Mouse (Mus musculus) lung, adult 2 months (tissue): Measurements from ENCODE around the gene Ccsap. TPM values are rescaled to one million over a fixed set of nuclear protein-coding genes. Genes with fewer than 3 reads are reported as not detected.

ENCODE experiments used
- DNase-seq: peaks from one replicate; pipeline ENCODE4 v3.0.0; 2022
- H3K4me1 ChIP-seq: fragments of 200-500 bp; 2 replicates; pipeline ENCODE4 v1.6.1; 2011; ENCODE audit warnings: low read length; ENCODE audit not compliant: control insufficient read depth, insufficient read depth
- H3K4me3 ChIP-seq: fragments of 200-500 bp; replicated peaks from 2 replicates; pipeline ENCODE3; 2011; ENCODE audit warnings: low read depth, mild to moderate bottlenecking, control low read depth, low read length; ENCODE audit errors: extremely low read depth
- CTCF ChIP-seq: fragments of 200-500 bp; IDR thresholded peaks from 2 replicates; pipeline ENCODE4 v1.5.1; 2011; ENCODE audit warnings: mild to moderate bottlenecking, low read length, control low read depth; ENCODE audit not compliant: insufficient read depth
- POLR2A ChIP-seq: fragments of 200-500 bp; IDR thresholded peaks from 2 replicates; pipeline ENCODE4 v1.6.1; 2011; ENCODE audit warnings: low read depth, mild to moderate bottlenecking, control low read depth, low read length, borderline replicate concordance; ENCODE audit errors: extremely low read depth
- WGBS: fragments of 180-500 bp; shearing (Covaris S2); methylation state at CpG from one replicate; pipeline ENCODE4 v1.1.7; 2018; 5-methylcytosine and 5-hydroxymethylcytosine counted together
- polyA plus RNA-seq: library from polyadenylated mRNA; depleted of rRNA; stranded (reverse); fragments of >200 nt; gene quantifications from 2 replicates; pipeline ENCODE4 v1.2.3, GENCODE M21; 2012; rRNA removed

The Ccsap gene
- polyA plus RNA-seq, 1 experiment, result 0.80 TPM

- 43% methylated on average over 3 of the region's 3 CpGs for WGBS
- no peak overlapping the region for H3K4me3 ChIP-seq
Observed at GRCm38 (mm10) chr8:123799885-123800284, 60.1 kb downstream of the Ccsap start.

GRCm38 (mm10) chr8:123799434-123799833, 60.6 kb downstream of the Ccsap start:
- Histone ChIP-seq H3K4me3 (no peak overlapping the region), H3K4me1 (no peaks in the 10 kb centered on the region)
- no peak for TF ChIP-seq POLR2A
- no peak for TF ChIP-seq CTCF
- 82% methylated on average over 6 of the region's 6 CpGs for WGBS
- DNase-seq, result no peak

More at GRCm38 (mm10) chr8:123799885-123800284, 60.1 kb downstream of the Ccsap start:
- no peak for TF ChIP-seq CTCF
- no peak for TF ChIP-seq POLR2A
- no peak for DNase-seq
- no peaks in the 10 kb centered on the region for H3K4me1 ChIP-seq

- TF ChIP-seq POLR2A (no peak), CTCF (no peak)
- no peak for DNase-seq
- Histone ChIP-seq H3K4me1 (no peaks in the 10 kb centered on the region), H3K4me3 (no peak overlapping the region)
- 78% methylated on average over 15 of the region's 15 CpGs for WGBS
Observed at GRCm38 (mm10) chr8:123797928-123798327, 62.1 kb downstream of the Ccsap start.

- no peak for DNase-seq
- 43% methylated on average over 4 of the region's 4 CpGs for WGBS
- no peak overlapping the region for H3K4me3 ChIP-seq
- TF ChIP-seq CTCF, result no peak
- no peak for TF ChIP-seq POLR2A
- H3K4me1 ChIP-seq, result no peaks in the 10 kb centered on the region
Observed at GRCm38 (mm10) chr8:123796758-123797157, 63.3 kb downstream of the Ccsap start.

GRCm38 (mm10) chr8:123794766-123795165, 65.2 kb downstream of the Ccsap start:
- 59% methylated on average over 4 of the region's 4 CpGs for WGBS
- Histone ChIP-seq H3K4me1 (no peaks in the 10 kb centered on the region), H3K4me3 (no peak overlapping the region)
- DNase-seq, result no peak
- TF ChIP-seq CTCF, result no peak

GRCm38 (mm10) chr8:123793900-123794299, 66.1 kb downstream of the Ccsap start:
- DNase-seq, result no peak
- WGBS, result 15% methylated on average over 10 of the region's 10 CpGs
- Histone ChIP-seq H3K4me1 (no peaks in the 10 kb centered on the region), H3K4me3 (no peak overlapping the region)
- TF ChIP-seq POLR2A (no peak), CTCF (no peak)

GRCm38 (mm10) chr8:123791845-123792225, 68.2 kb downstream of the Ccsap start:
- 86% methylated on average over 7 of the region's 7 CpGs for WGBS
- no peak overlapping the region for H3K4me3 ChIP-seq

GRCm38 (mm10) chr8:123791101-123791844, 68.7 kb downstream of the Ccsap start:
- TF ChIP-seq POLR2A (no peak), CTCF (no peak)
- peaks cover 3% of the 10 kb centered on the region; the same call in 1 of the 2 replicates for H3K4me1 ChIP-seq
- H3K4me3 ChIP-seq, result no peak overlapping the region
- no peak for DNase-seq
- 77% methylated on average over 16 of the region's 16 CpGs for WGBS

More at GRCm38 (mm10) chr8:123791845-123792225, 68.2 kb downstream of the Ccsap start:
- peaks cover 3% of the 10 kb centered on the region; the same call in 1 of the 2 replicates for H3K4me1 ChIP-seq
- no peak for DNase-seq
- TF ChIP-seq CTCF (no peak), POLR2A (no peak)

Other genes with a start within 250 kb of the Ccsap start
- 5.0 and 8.0 TPM in 2 replicates for gene Rhou, start 206.3 kb downstream of the Ccsap start, polyA plus RNA-seq
- 7.3 and 7.9 TPM in 2 replicates for gene Rab4a, start 54.2 kb downstream of the Ccsap start, polyA plus RNA-seq
- gene Acta1, start 34.5 kb upstream of the Ccsap start, polyA plus RNA-seq, result 1.2 and 1,963 TPM in 2 replicates
- 7.3 and 10.8 TPM in 2 replicates for gene Nup133, start 89.1 kb upstream of the Ccsap start, polyA plus RNA-seq
- 10.9 and 12.6 TPM in 2 replicates for gene Abcb10, start 122.9 kb upstream of the Ccsap start, polyA plus RNA-seq
- 22.7 and 26.0 TPM in 2 replicates for gene Taf5l, start 161.2 kb upstream of the Ccsap start, polyA plus RNA-seq
- gene Urb2, start 161.3 kb upstream of the Ccsap start, polyA plus RNA-seq, result 3.1 and 4.3 TPM in 2 replicates